Mouse (Mus musculus): ENCODE results near the gene Dnmbp. TPM values are rescaled to one million over a fixed set of nuclear protein-coding genes. Genes with fewer than 3 reads are reported as not detected.

Gene Dnmbp
- polyA plus RNA-seq, 2 experiments = 1.3 to 2.2 TPM

DNA sequence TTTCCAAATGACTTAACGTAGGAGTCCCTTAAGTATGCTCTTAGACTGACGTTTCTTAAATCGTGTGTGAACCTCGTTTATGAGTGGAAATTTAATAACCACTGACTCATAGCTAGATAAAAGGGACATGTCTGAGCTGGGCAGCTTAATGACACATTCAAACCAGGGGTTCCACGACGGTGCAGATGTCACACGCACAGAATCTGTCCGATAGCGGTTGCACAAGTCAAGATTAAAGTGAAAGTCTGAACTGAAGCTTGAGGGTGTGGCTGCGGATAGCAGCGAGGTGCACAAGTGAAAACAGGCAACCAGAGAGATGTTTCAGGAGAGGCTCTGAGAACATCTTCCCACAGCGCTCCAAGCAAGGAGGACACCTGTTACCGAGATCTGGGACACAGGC is 18.6 kb downstream of the Dnmbp start:
- no peak overlapping the region for H3K9ac ChIP-seq (replicated peaks)
- H3K4me2 ChIP-seq (ENCODE audit: low read depth) = peak overlapping the region; percentile 35
- H3K9me3 ChIP-seq (ENCODE audit: control insufficient read depth, low read length) = no peaks in the 10 kb centered on the region
- H3K4me1 ChIP-seq (replicated peaks; ENCODE audit: control insufficient read depth in 2 of 2, insufficient read depth in 2 of 2, low read length in 1 of 2) = peaks cover 0 to 26% of the 10 kb centered on the region in 2 experiments; a peak in 3 of 4 replicates
- no peaks in the 10 kb centered on the region for H3K36me3 ChIP-seq (replicated peaks; ENCODE audit: control insufficient read depth, insufficient read depth, low read depth)
- no peak overlapping the region for H3K27ac ChIP-seq
- peak overlapping the region in 1 of 2 experiments; percentile 8; a peak in 3 of 4 replicates for H3K4me3 ChIP-seq (ENCODE audit: insufficient read depth in 1 of 2, low read depth in 2 of 2, low read length in 2 of 2)
- WGBS (ENCODE audit: insufficient replicate concordance) = 27% methylated on average over 13 of the region's 13 CpGs
- DNase-seq (ENCODE audit: low read depth in 3 of 3, low spot score in 3 of 3) (no peak), ATAC-seq (ENCODE audit: insufficient read depth) (no peak)
- no peaks in the 10 kb centered on the region for H3K27me3 ChIP-seq (ENCODE audit: control insufficient read depth, insufficient read depth, low read length)
- TF ChIP-seq EP300 (IDR thresholded peaks at IDR 0.05; ENCODE audit: low read depth) (no peak), CTCF (IDR thresholded peaks at IDR 0.05; ENCODE audit: low read depth) (no peak)

DNA sequence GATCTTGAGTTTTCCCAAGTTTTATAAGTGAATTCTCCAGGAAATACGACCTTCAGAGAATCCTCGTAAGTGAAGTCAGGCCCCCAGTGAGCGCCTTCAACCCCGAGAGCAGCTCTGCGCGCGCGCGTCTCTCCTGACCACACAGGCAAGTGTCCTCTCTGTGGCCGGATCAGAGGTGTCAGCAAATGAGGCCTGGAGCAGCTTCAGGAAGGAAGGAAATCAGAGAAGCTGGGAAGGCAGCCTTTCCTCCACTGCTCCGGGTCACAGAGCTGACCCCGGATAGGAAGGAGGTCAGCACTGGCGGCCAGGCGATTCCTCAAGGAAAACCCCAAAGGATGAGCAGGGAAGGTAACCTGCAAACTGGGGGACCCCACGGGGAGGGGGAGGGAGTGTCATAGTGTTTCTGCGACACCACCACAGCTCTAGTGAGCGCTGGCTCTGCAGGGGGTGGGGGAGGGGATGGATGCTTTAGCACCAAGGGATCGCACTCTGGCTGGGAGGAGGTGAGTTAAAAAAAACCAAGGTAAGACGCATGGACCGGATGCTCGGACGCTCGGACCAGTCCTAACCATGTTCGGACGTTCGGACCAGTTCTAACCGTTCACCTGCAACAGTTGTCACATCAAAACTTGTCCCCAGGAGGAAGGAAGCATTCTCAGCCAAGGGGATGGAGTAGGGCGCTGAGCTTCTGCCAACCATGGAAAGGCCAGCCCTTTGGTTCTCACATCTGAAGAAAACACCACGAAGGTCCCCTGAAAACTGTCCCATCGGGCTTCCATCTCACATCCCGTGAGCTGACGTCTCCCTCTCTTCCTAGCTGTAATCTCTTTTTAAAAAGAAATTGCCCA is 19.3 kb downstream of the Dnmbp start:
- 16% methylated on average over 32 of the region's 32 CpGs for WGBS (ENCODE audit: insufficient replicate concordance)
- Histone ChIP-seq H3K36me3 (replicated peaks; ENCODE audit: control insufficient read depth, insufficient read depth, low read depth) (no peaks in the 10 kb centered on the region), H3K27ac (no peak overlapping the region), H3K4me3 (ENCODE audit: insufficient read depth in 1 of 2, low read depth in 2 of 2, low read length in 2 of 2) (no peak overlapping the region), H3K9me3 (ENCODE audit: control insufficient read depth, low read length) (no peaks in the 10 kb centered on the region), H3K9ac (replicated peaks) (no peak overlapping the region), H3K27me3 (ENCODE audit: control insufficient read depth, insufficient read depth, low read length) (no peaks in the 10 kb centered on the region), H3K4me1 (replicated peaks; ENCODE audit: control insufficient read depth in 2 of 2, insufficient read depth in 2 of 2, low read length in 1 of 2) (peaks cover 0 to 27% of the 10 kb centered on the region in 2 experiments; a peak in 3 of 4 replicates), H3K4me2 (ENCODE audit: low read depth) (peak overlapping the region; percentile 35)
- ATAC-seq (ENCODE audit: insufficient read depth) (no peak), DNase-seq (ENCODE audit: low read depth in 3 of 3, low spot score in 3 of 3) (no peak)
- TF ChIP-seq CTCF (IDR thresholded peaks at IDR 0.05; ENCODE audit: low read depth) = no peak
- no peak for TF ChIP-seq EP300 (IDR thresholded peaks at IDR 0.05; ENCODE audit: low read depth)

DNA sequence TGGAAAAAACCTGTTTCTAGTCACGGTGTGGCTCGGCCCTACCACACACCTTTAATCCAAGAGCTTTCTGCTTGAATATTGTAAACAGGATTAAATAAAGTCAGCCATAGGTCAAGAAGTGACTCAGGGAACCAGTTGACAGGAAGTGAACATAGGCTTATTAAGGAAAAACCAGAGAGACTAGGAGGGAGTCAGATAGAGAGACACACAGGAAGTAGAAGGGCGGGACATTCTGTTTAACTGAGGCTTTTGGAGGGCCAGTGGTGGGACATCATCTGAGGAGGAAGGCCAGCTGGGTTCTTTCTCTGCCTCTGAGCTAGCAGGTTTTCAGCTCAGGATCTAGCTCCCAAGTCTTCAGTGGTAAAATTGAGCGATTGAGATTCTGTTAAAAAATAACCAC is 20.1 kb downstream of the Dnmbp start:
- Histone ChIP-seq H3K36me3 (replicated peaks; ENCODE audit: control insufficient read depth, insufficient read depth, low read depth) (no peaks in the 10 kb centered on the region), H3K9me3 (ENCODE audit: control insufficient read depth, low read length) (no peaks in the 10 kb centered on the region), H3K27me3 (ENCODE audit: control insufficient read depth, insufficient read depth, low read length) (no peaks in the 10 kb centered on the region), H3K9ac (replicated peaks) (no peak overlapping the region), H3K4me1 (replicated peaks; ENCODE audit: control insufficient read depth in 2 of 2, insufficient read depth in 2 of 2, low read length in 1 of 2) (peaks cover 0 to 27% of the 10 kb centered on the region in 2 experiments; a peak in 3 of 4 replicates), H3K27ac (no peak overlapping the region), H3K4me2 (ENCODE audit: low read depth) (no peak overlapping the region), H3K4me3 (ENCODE audit: insufficient read depth in 1 of 2, low read depth in 2 of 2, low read length in 2 of 2) (no peak overlapping the region)
- ATAC-seq (ENCODE audit: insufficient read depth) (no peak), DNase-seq (ENCODE audit: low read depth in 3 of 3, low spot score in 3 of 3) (no peak)
- WGBS (ENCODE audit: insufficient replicate concordance) = 62% methylated on average over 4 of the region's 4 CpGs
- TF ChIP-seq EP300 (IDR thresholded peaks at IDR 0.05; ENCODE audit: low read depth) (no peak), CTCF (IDR thresholded peaks at IDR 0.05; ENCODE audit: low read depth) (no peak)

DNA sequence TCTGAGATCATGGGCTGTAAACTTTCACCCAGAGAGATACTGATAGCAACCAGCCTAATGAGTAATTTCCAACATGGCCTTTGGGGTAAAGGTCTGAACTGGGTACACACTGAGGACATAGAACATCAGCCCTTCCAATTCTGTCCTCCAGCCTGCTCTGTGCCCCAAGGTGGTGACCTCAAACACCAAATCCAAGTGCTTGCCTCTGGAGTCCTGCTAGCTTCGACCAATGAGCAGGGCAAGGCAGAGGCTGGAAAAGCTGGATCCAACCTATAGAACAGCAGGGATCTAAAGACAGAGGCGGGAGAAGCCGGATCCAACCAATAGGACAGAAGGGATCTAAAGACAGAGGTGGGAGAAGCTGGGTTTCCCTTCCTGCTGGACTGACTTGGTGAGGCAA is 21.2 kb downstream of the Dnmbp start:
- no peaks in the 10 kb centered on the region for H3K36me3 ChIP-seq (replicated peaks; ENCODE audit: control insufficient read depth, insufficient read depth, low read depth)
- H3K4me3 ChIP-seq (ENCODE audit: insufficient read depth in 1 of 2, low read depth in 2 of 2, low read length in 2 of 2) = no peak overlapping the region
- 66% methylated on average over 3 of the region's 3 CpGs for WGBS (ENCODE audit: insufficient replicate concordance)
- no peak overlapping the region for H3K4me2 ChIP-seq (ENCODE audit: low read depth)
- ATAC-seq (ENCODE audit: insufficient read depth) = peak; percentile 43
- H3K4me1 ChIP-seq (replicated peaks; ENCODE audit: control insufficient read depth in 2 of 2, insufficient read depth in 2 of 2, low read length in 1 of 2) = peaks cover 0 to 27% of the 10 kb centered on the region in 2 experiments; a peak in 3 of 4 replicates
- H3K9me3 ChIP-seq (ENCODE audit: control insufficient read depth, low read length) = no peaks in the 10 kb centered on the region
- H3K27ac ChIP-seq = no peak overlapping the region
- no peak overlapping the region for H3K9ac ChIP-seq (replicated peaks)
- H3K27me3 ChIP-seq (ENCODE audit: control insufficient read depth, insufficient read depth, low read length) = no peaks in the 10 kb centered on the region
- TF ChIP-seq CTCF (IDR thresholded peaks at IDR 0.05; ENCODE audit: low read depth) = no peak
- TF ChIP-seq EP300 (IDR thresholded peaks at IDR 0.05; ENCODE audit: low read depth) = no peak
- peak in 2 of 3 experiments; percentile 25 to 31 for DNase-seq (ENCODE audit: low read depth in 3 of 3, low spot score in 3 of 3)

DNA sequence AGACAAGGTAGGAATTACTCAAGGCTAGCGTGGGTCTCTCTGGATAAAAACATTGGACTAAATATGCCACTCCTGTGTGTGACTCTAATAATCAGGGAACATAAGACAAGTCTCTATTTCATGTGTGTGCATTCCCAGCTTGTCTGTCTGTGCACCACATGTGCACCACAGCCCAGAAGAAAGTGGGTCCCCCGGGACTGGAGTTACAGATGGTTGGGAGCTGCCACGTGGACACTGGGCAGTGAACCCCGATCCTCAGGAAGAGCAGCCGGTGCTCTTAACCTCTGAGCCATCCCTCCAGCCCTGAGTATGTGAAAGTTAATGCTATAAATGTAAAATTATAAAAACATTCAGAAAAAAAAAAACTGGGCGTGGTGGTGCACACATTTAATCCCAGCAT is 22.2 kb downstream of the Dnmbp start:
- TF ChIP-seq CTCF (IDR thresholded peaks at IDR 0.05; ENCODE audit: low read depth) (no peak), EP300 (IDR thresholded peaks at IDR 0.05; ENCODE audit: low read depth) (no peak)
- Histone ChIP-seq H3K4me2 (ENCODE audit: low read depth) (no peak overlapping the region; the same call in 1 of the 2 replicates), H3K9ac (replicated peaks) (no peak overlapping the region), H3K27me3 (ENCODE audit: control insufficient read depth, insufficient read depth, low read length) (no peaks in the 10 kb centered on the region), H3K27ac (no peak overlapping the region), H3K4me1 (replicated peaks; ENCODE audit: control insufficient read depth in 2 of 2, insufficient read depth in 2 of 2, low read length in 1 of 2) (peaks cover 0 to 27% of the 10 kb centered on the region in 2 experiments; a peak in 3 of 4 replicates), H3K9me3 (ENCODE audit: control insufficient read depth, low read length) (no peaks in the 10 kb centered on the region), H3K4me3 (ENCODE audit: insufficient read depth in 1 of 2, low read depth in 2 of 2, low read length in 2 of 2) (no peak overlapping the region), H3K36me3 (replicated peaks; ENCODE audit: control insufficient read depth, insufficient read depth, low read depth) (no peaks in the 10 kb centered on the region)
- WGBS (ENCODE audit: insufficient replicate concordance) = 63% methylated on average over 6 of the region's 6 CpGs
- ATAC-seq (ENCODE audit: insufficient read depth) (no peak), DNase-seq (ENCODE audit: low read depth in 3 of 3, low spot score in 3 of 3) (no peak)

All from liver, embryonic 14.5 days (tissue).